Mouse (Mus musculus) thymus, postnatal 10 days (tissue): ENCODE data around the gene Adam25.
"Not testable (repeated sequence)": the region's sequence is repeated elsewhere in the genome, so short reads cannot be mapped to it uniquely, and the experiment has no call there.

Experiments
- DNase-seq, 2 experiments: peaks; one replicate each; pipeline ENCODE4 v3.0.0; 2021; ENCODE audit warnings: low spot score in 2 of 2

Adam25 gene

DNA sequence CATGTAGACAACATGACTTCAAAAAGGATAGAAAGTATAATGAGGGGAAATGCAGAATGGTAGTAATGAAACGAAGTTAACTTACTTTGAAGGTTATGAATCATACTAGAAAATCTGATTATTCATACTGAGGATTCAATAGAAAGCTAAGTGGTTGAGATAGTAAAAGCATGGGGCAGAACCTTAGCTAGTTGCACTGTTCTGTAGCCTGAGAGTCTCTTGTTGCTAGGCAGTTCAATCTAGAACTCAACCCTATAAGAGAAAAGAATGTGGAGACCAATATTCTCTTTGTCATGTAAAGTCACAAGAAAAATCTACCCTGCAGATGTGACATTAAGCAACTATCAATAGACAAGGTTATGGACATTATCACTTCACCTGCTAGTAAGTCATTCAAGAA is at the start of gene Adam25:
Gene Adam25 (plus strand): TSS at position 301 of the 400 bp plus-strand sequence.
- not testable (repeated sequence) for DNase-seq

DNA sequence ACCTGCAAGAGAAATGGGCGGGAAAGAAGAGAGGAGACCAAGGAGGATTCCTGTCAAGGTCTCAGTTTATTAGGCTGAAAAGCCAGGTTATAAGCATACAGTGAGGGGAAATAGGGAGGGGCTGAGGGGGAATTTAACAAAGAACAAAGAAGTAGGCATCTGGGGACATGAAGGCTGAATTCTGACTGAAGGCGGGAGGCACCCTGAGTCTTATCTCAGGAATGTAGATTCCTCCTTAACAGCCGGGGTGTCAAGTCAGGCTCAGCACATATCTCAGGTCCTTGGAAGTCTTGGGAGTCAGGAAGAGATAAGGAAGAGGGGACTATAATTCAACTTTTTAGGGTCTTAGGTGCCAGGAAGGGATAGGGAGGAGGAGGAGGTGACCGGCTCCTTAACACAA is 36.6 kb upstream of the Adam25 start:
- not testable (repeated sequence) for DNase-seq

DNA sequence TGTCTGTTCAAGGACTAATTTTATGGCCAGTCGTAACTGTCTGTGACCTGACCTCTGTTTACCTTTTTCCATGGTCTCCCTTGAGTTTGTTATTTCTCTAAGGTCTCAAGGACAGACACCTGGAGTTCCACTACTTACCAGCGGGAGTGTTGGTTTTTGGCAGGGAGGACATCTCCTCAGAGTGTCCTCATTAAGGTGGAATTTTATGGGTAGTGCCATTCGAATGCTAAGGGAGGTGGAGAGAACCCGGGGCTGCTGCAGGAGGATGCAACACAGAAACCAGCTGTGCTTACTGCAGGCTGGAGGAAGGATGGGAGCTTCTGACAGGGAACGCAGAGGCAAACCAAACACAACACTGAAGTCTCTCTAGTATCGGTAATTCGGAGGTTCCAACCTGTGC is 36.0 kb upstream of the Adam25 start:
- DNase-seq: no peak

DNA sequence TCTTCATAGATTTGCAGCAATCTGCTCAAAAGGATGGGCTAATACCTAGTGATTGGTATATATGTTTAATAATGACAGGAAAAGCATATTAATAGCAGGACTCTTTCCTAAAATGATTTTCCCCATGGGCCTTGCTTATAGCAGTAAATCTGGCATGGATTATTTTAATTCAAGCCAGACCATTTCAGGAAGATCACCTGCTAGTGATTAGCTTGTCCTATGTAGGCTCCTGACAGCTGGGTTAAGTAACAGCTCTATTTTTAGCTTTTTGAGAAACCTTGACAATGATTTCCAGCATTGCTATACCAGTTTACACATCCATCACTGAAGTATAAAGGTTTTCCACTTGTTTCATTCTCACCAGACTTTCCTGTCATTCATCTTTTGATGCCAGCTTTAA is 31.3 kb downstream of the Adam25 start:
- no peak for DNase-seq

DNA sequence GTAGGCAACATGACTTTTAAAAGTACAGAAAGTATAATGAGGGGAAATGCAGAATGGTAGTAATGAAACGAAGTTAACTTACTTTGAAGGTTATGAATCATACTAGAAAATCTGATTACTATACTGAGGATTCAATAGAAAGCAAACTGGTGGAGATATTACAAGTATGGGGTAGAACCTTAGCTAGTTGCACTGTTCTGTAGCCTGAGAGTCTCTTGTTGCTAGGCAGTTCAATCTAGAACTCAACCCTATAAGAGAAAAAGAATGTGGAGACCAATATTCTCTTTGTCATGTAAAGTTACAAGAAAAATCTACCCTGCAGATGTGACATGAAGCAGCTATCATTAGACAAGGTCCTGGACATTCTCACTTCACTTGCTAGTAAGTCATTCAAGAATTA is 41.0 kb downstream of the Adam25 start, which contains the start of gene Adam20:
Gene Adam20 (plus strand): TSS at position 301 of the 400 bp plus-strand sequence.
- not testable (repeated sequence) for DNase-seq

DNA sequence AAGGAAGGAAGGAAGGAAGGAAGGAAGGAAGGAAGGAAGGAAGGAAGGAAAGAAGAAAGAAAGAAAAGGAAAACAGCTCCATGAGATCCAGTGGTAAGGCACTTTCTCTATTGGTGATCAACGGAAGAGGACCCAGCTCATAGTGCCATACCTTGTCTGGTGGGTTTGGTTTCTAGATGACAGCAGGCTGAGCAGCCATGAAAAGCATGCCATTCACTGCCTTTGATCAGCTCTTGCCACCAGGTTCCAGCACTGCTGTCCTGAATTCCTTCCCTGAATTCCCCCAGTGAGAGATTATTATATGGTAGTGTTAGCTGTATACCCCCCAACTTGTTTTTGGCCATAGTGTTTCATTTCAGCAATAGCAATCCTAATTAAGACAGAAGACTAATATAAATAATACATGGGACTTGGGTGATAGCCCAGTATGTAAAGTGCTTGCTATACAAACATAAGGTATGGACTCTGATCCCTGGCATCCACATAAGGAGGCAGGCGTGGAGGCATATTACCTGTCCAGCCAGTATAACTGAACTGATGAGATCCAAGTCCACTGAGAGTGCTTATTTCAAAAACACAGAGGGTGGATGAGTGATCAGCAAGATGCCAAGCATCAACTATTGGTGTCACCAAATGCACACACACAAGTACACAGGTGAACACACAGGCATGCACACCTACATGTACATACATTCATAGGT is 51.5 kb downstream of the Adam25 start:
- no peak for DNase-seq
